Mouse (Mus musculus) erythroblast, embryonic 14.5 days (primary cell): ENCODE measurements around the gene Dnajb14.
"Not testable (repeated sequence)": the region's sequence is repeated elsewhere in the genome, so short reads cannot be mapped to it uniquely, and the experiment has no call there.

Source experiments
- GATA1 ChIP-seq: IDR thresholded peaks from 2 replicates; pipeline ENCODE4 v1.6.1; 2012; ENCODE audit warnings: low read length, inconsistent platforms, mixed read lengths
- TAL1 ChIP-seq: IDR thresholded peaks from 3 replicates; pipeline ENCODE4 v1.6.1; 2012; ENCODE audit warnings: low read length, inconsistent platforms, mixed read lengths

- not testable (repeated sequence) for TF ChIP-seq TAL1, GATA1
These were observed 83.8 kb downstream of the Dnajb14 start for GRCm38 (mm10) chr3:137951302-137951701.
